Mouse (Mus musculus) intestine, embryonic 16.5 days (tissue): Measurements from ENCODE around the gene Rgs9. TPM values are rescaled to one million over a fixed set of nuclear protein-coding genes. Genes with fewer than 3 reads are reported as not detected.
A peak's percentile ranks its signal among the peaks of the same experiment; 100 is the strongest.
"Not testable (repeated sequence)": the region's sequence is repeated elsewhere in the genome, so short reads cannot be mapped to it uniquely, and the experiment has no call there.

Experiments
- ATAC-seq: fragments of 200-750 bp; cut with Nextera tagmentation; 2 replicates; pipeline ENCODE4 v1.8.0; 2017; ENCODE audit warnings: moderate TSS enrichment, moderate library complexity
- H3K27ac ChIP-seq: fragments of 300-500 bp; sonication (generic); 2 replicates; pipeline ENCODE4 v1.5.1; 2014; ENCODE audit warnings: mild to moderate bottlenecking, low read length
- H3K27me3 ChIP-seq: fragments of 300-500 bp; sonication (generic); replicated peaks from 2 replicates; pipeline ENCODE4 v1.6.1; 2014; ENCODE audit warnings: low read length, control low read depth, mixed read lengths; ENCODE audit not compliant: control insufficient read depth, insufficient read depth
- H3K36me3 ChIP-seq: fragments of 300-500 bp; sonication (generic); 2 replicates; pipeline ENCODE4 v1.6.1; 2014; ENCODE audit warnings: low read length, control low read depth; ENCODE audit not compliant: control insufficient read depth, insufficient read depth
- H3K4me1 ChIP-seq: fragments of 300-500 bp; sonication (generic); 2 replicates; pipeline ENCODE4 v1.6.1; 2014; ENCODE audit warnings: low read length, control low read depth, mixed read lengths; ENCODE audit not compliant: control insufficient read depth, insufficient read depth
- H3K4me2 ChIP-seq: fragments of 300-500 bp; sonication (generic); 2 replicates; pipeline ENCODE4 v1.6.1; 2014; ENCODE audit warnings: low read depth, low read length, control low read depth
- H3K4me3 ChIP-seq: fragments of 300-500 bp; sonication (generic); 2 replicates; pipeline ENCODE4 v1.5.1; 2014; ENCODE audit warnings: mild to moderate bottlenecking, low read length
- H3K9ac ChIP-seq: fragments of 300-500 bp; sonication (generic); 2 replicates; pipeline ENCODE4 v1.6.1; 2014; ENCODE audit warnings: low read depth, low read length
- H3K9me3 ChIP-seq: fragments of 300-500 bp; sonication (generic); 2 replicates; pipeline ENCODE4 v1.6.1; 2016; ENCODE audit warnings: low read length, control low read depth; ENCODE audit not compliant: control insufficient read depth
- WGBS: fragments of 180-500 bp; shearing (Covaris S2); extraction: QIAGEN DNeasy Blood & Tissue Kit; methylation state at CpG from one replicate; pipeline ENCODE4 v1.1.7; 2014; 5-methylcytosine and 5-hydroxymethylcytosine counted together
- polyA plus RNA-seq: library from polyadenylated mRNA; unstranded; fragments of >200 nt; fragmentation: Nextera tagmentation; extraction: Ambion mirVana; gene quantifications from 2 replicates; pipeline ENCODE4 v1.2.1, GENCODE M21; 2015

Rgs9 gene
- polyA plus RNA-seq, 1 experiment from 2014 or later: 3.5 TPM

- Histone ChIP-seq H3K27me3 (no peaks in the 10 kb centered on the region), H3K9ac (no peak overlapping the region), H3K4me1 (no peaks in the 10 kb centered on the region), H3K4me3 (no peak overlapping the region), H3K9me3 (no peaks in the 10 kb centered on the region), H3K27ac (no peak overlapping the region), H3K4me2 (no peak overlapping the region), H3K36me3 (no peaks in the 10 kb centered on the region)
- ATAC-seq: no peak
- WGBS: 89% methylated on average over 4 of the region's 4 CpGs
These were observed 21.5 kb upstream of the Rgs9 start for GRCm38 (mm10) chr11:109319471-109319870.

DNA sequence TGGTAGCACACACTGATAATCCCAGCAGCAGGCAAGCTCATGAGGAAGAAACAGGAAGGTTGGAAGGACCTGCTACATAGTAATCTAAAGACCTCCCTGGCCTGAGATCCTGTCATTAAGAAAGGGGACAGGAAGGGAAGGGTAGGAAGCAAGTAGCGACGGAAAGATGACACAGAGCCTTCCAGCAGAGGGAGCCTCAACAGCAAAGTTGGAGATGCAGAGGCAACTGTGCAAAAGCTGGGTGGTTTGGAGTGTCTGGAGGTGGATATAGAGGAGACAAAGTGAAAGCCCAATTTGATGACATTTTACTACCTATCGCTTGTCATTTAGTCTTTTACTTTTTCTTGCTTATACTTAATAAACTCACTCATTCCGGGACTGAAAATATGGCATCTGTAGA lies 19.0 kb upstream of the Rgs9 start:
- no peak overlapping the region for H3K27ac ChIP-seq
- H3K27me3 ChIP-seq: no peaks in the 10 kb centered on the region
- WGBS: 40% methylated on average over 4 of the region's 4 CpGs
- no peak overlapping the region for H3K4me2 ChIP-seq
- no peaks in the 10 kb centered on the region for H3K9me3 ChIP-seq
- ATAC-seq: no peak
- no peak overlapping the region for H3K4me3 ChIP-seq
- H3K9ac ChIP-seq: no peak overlapping the region
- H3K36me3 ChIP-seq: no peaks in the 10 kb centered on the region
- no peaks in the 10 kb centered on the region for H3K4me1 ChIP-seq

DNA sequence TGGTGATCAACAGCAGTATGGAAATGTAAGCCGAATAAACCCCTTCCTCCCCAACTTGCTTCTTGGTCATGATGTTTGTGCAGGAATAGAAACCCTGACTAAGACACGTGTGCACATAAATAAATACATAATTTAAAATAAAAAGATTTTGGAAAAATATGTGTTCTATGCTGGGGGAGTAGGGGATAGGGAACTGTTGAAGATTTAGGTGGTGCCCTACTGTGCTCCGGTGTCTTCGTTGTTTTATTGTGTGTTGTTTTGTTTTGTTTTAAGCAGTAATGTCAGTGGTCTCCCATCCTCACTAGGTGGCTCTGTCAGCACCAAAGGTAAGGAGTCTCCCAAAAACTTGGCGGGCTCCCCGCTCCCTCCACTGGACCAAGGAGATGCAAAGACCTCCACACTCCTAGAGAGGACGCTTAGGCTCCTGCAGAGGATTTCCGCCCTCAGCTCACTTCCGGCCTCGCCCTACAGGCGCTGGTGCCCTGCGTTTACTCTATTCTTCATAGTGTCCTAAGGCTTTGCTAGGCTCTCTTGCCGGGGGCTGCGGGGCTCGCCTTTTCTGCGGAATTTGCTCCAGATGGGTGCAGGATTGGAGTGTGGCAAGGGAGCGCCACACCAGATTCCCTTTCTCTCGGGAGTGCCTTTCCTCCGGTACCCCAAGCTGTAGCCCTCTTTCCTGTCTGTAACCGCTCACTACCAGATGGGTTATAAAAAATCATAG lies 14.1 kb upstream of the Rgs9 start:
- Histone ChIP-seq H3K9ac (peak overlapping the region; percentile 78), H3K9me3 (no peaks in the 10 kb centered on the region), H3K4me2 (peak overlapping the region; percentile 64), H3K4me1 (no peaks in the 10 kb centered on the region), H3K36me3 (no peaks in the 10 kb centered on the region), H3K4me3 (peak overlapping the region; percentile 62), H3K27ac (no peak overlapping the region), H3K27me3 (no peaks in the 10 kb centered on the region)
- 10% methylated on average over 19 of the region's 20 CpGs for WGBS
- peak; percentile 96 for ATAC-seq

DNA sequence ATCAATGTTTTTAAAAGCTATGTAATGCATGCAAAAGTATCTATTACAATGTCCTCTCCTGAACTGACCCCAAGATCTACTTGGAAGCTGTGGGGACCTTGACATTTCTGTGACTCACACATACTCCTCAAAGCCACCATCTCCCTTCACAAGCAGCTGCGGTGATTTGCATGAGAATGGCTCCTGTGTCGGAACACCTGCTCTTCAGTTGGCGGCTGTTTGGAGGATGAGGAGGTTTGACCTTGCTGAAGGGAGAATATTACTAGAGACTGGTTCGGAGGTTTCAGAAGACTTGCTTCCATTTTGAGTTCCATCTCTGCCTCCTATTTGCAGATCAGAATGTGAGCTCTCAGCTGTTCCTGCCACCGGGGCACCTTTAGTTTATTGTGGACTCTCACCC lies 7.8 kb upstream of the Rgs9 start:
- Histone ChIP-seq H3K4me3 (no peak overlapping the region), H3K4me2 (no peak overlapping the region), H3K4me1 (no peaks in the 10 kb centered on the region; the same call in 1 of the 2 replicates), H3K9ac (no peak overlapping the region), H3K9me3 (no peaks in the 10 kb centered on the region), H3K36me3 (no peaks in the 10 kb centered on the region), H3K27ac (no peak overlapping the region), H3K27me3 (no peaks in the 10 kb centered on the region)
- 82% methylated on average over 5 of the region's 5 CpGs for WGBS
- ATAC-seq: no peak

GRCm38 (mm10) chr11:109302338-109302737 lies 4.4 kb upstream of the Rgs9 start:
- H3K4me1 ChIP-seq: peaks cover 5% of the 10 kb centered on the region; the same call in 1 of the 2 replicates
- no peaks in the 10 kb centered on the region for H3K27me3 ChIP-seq
- WGBS: 48% methylated on average over 4 of the region's 4 CpGs
- no peak overlapping the region for H3K27ac ChIP-seq
- no peaks in the 10 kb centered on the region for H3K9me3 ChIP-seq
- H3K4me2 ChIP-seq: no peak overlapping the region
- H3K4me3 ChIP-seq: no peak overlapping the region
- H3K9ac ChIP-seq: no peak overlapping the region
- no peak for ATAC-seq
- no peaks in the 10 kb centered on the region for H3K36me3 ChIP-seq

- peaks cover 6% of the 10 kb centered on the region; the same call in 1 of the 2 replicates for H3K4me1 ChIP-seq
- no peaks in the 10 kb centered on the region for H3K36me3 ChIP-seq
- no peak overlapping the region for H3K4me2 ChIP-seq
- H3K4me3 ChIP-seq: peak overlapping the region; percentile 51
- no peak overlapping the region for H3K27ac ChIP-seq
- H3K27me3 ChIP-seq: no peaks in the 10 kb centered on the region
- WGBS: 85% methylated on average over 7 of the region's 7 CpGs
- 0 out of 2 replicates have a peak overlapping the region, but pooled peaks have one; percentile 65 for H3K9ac ChIP-seq
- H3K9me3 ChIP-seq: no peaks in the 10 kb centered on the region
- no peak for ATAC-seq
These were observed 898 bp downstream of the Rgs9 start for GRCm38 (mm10) chr11:109297031-109297430.

GRCm38 (mm10) chr11:109292056-109292455 lies 5.9 kb downstream of the Rgs9 start:
- H3K27ac ChIP-seq: no peak overlapping the region
- no peak for ATAC-seq
- no peak overlapping the region for H3K9ac ChIP-seq
- no peaks in the 10 kb centered on the region for H3K36me3 ChIP-seq
- H3K4me3 ChIP-seq: no peak overlapping the region
- no peaks in the 10 kb centered on the region for H3K27me3 ChIP-seq
- H3K4me1 ChIP-seq: no peaks in the 10 kb centered on the region
- no peak overlapping the region for H3K4me2 ChIP-seq
- H3K9me3 ChIP-seq: no peaks in the 10 kb centered on the region
- WGBS: 45% methylated on average over 3 of the region's 3 CpGs

DNA sequence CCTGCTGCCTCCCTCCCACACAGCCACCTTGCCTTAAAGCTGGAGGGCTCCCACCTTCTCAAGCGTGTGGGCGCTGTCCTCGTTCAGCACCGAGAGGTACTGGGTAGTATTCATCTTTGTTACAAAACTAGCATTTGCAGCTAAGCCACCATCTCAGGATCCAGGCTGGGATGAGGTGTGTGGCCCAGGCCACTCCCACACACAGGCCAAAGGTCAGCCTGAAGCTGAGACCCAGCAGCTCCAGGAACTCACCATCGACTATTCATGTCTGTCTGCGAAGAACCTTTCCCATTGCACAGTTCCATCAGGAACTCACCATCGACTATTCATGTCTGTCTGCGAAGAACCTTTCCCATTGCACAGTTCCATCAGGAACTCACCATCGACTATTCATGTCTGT lies 8.6 kb downstream of the Rgs9 start:
- not testable (repeated sequence) for H3K36me3 ChIP-seq, ATAC-seq, H3K27me3 ChIP-seq, H3K9me3 ChIP-seq, H3K4me3 ChIP-seq, H3K9ac ChIP-seq, H3K4me1 ChIP-seq, H3K4me2 ChIP-seq, H3K27ac ChIP-seq
- 93% methylated on average over 9 of the region's 9 CpGs for WGBS

- H3K27me3 ChIP-seq: no peaks in the 10 kb centered on the region
- WGBS: 77% methylated on average over 1 of the region's 1 CpGs
- no peaks in the 10 kb centered on the region for H3K36me3 ChIP-seq
- no peak overlapping the region for H3K9ac ChIP-seq
- H3K27ac ChIP-seq: no peak overlapping the region
- ATAC-seq: no peak
- no peaks in the 10 kb centered on the region for H3K4me1 ChIP-seq
- no peaks in the 10 kb centered on the region for H3K9me3 ChIP-seq
- no peak overlapping the region for H3K4me2 ChIP-seq
- H3K4me3 ChIP-seq: no peak overlapping the region
These were observed 13.1 kb downstream of the Rgs9 start for GRCm38 (mm10) chr11:109284811-109285210.

DNA sequence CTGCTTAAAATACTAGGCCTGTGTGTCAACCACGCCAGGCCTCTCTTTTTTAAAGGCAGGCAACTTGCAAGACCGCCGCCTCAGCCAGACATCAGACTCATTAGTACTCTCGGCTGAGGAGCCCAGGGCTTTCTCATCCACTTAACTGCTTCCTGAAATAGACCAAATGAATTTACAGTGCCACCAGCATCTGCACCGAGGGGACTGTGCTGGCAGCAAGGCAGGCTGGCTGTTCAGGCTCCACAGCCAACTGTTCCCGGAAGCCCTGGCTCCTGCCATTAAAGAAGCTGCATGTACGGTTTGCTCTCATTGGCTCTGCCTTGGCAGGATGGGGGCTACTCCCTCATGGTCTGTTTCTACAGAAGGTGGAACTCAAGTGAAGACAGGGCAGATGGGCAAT lies 19.7 kb downstream of the Rgs9 start:
- Histone ChIP-seq H3K36me3 (no peaks in the 10 kb centered on the region), H3K4me2 (no peak overlapping the region), H3K9me3 (no peaks in the 10 kb centered on the region), H3K27me3 (no peaks in the 10 kb centered on the region), H3K27ac (no peak overlapping the region), H3K4me3 (no peak overlapping the region), H3K9ac (no peak overlapping the region), H3K4me1 (no peaks in the 10 kb centered on the region)
- 65% methylated on average over 7 of the region's 7 CpGs for WGBS
- no peak for ATAC-seq
